ENCODE assay signal across 23 mouse cellular contexts in genomic region chrX:159155786-159156185, GRCm38 (mm10). TPM values are rescaled to one million over a fixed set of nuclear protein-coding genes. Genes with fewer than 3 reads are reported as not detected.
DNase-seq lines count a peak whose midpoint lies in the region; ATAC-seq and TF ChIP-seq lines count a peak whose summit lies in the region.
"Had no signal": no experiment of that assay in that cellular context is flagged by ENCODE, and none has a peak within 500 bp of the region (broad histone marks: within the 10 kb centered on the region; RNA-seq: fewer than 3 reads in every experiment).

No protein-coding gene starts in this region.

- TF ChIP-seq EP300 in stomach, postnatal 0 days (optimal IDR thresholded peaks at IDR 0.05) = no peak

- no peak overlapping the region for H3K9ac ChIP-seq in lung, embryonic 15.5 days
- no peak overlapping the region for H3K9ac ChIP-seq in stomach, postnatal 0 days (ENCODE audit: low read length)
- H3K9ac ChIP-seq: forebrain, postnatal 0 days; heart, embryonic 15.5 days; limb, embryonic 15.5 days; liver, embryonic 15.5 days had no signal

- TF ChIP-seq CTCF in lung, adult 2 months (IDR thresholded peaks at IDR 0.05; ENCODE audit: insufficient read depth, low read length) = no peak
- no peak for TF ChIP-seq CTCF in stomach, postnatal 0 days (IDR thresholded peaks at IDR 0.05; ENCODE audit: low read depth)
- no peak for TF ChIP-seq CTCF in cerebellum, adult 2 months (IDR thresholded peaks at IDR 0.05; ENCODE audit: borderline replicate concordance, insufficient read depth, low read depth, low read length)

- no peaks in the 10 kb centered on the region for H3K9me3 ChIP-seq in lung, embryonic 15.5 days
- H3K9me3 ChIP-seq in stomach, postnatal 0 days (ENCODE audit: control insufficient read depth, low read length) = no peaks in the 10 kb centered on the region
- H3K9me3 ChIP-seq: embryonic facial prominence, embryonic 10.5 days; forebrain, embryonic 10.5 days; heart, embryonic 15.5 days; limb, embryonic 15.5 days; liver, embryonic 15.5 days had no signal

- no peaks in the 10 kb centered on the region for H3K36me3 ChIP-seq in lung, embryonic 15.5 days
- H3K36me3 ChIP-seq in stomach, postnatal 0 days (ENCODE audit: control insufficient read depth, insufficient read depth, low read length) = no peaks in the 10 kb centered on the region
- H3K36me3 ChIP-seq: embryonic facial prominence, embryonic 10.5 days; forebrain, embryonic 10.5 days; heart, embryonic 15.5 days; limb, embryonic 15.5 days; liver, embryonic 15.5 days had no signal

- H3K4me1 ChIP-seq in lung, embryonic 15.5 days = no peaks in the 10 kb centered on the region
- H3K4me1 ChIP-seq in lung, adult 2 months (ENCODE audit: control insufficient read depth, insufficient read depth, low read length) = peaks cover 3% of the 10 kb centered on the region; the same call in 1 of the 2 replicates
- no peaks in the 10 kb centered on the region for H3K4me1 ChIP-seq in stomach, postnatal 0 days (replicated peaks; ENCODE audit: control insufficient read depth, insufficient read depth)
- no peaks in the 10 kb centered on the region for H3K4me1 ChIP-seq in cerebellum, adult 2 months (ENCODE audit: control insufficient read depth, insufficient read depth, low read length)
- H3K4me1 ChIP-seq: embryonic facial prominence, embryonic 10.5 days; forebrain, embryonic 10.5 days; heart, embryonic 15.5 days; limb, embryonic 15.5 days; liver, embryonic 15.5 days had no signal

- no peak for TF ChIP-seq POLR2A in lung, adult 2 months (IDR thresholded peaks at IDR 0.05; ENCODE audit: borderline replicate concordance, extremely low read depth, low read depth, low read length)
- TF ChIP-seq POLR2A in cerebellum, adult 2 months (IDR thresholded peaks at IDR 0.05; ENCODE audit: borderline replicate concordance, insufficient read depth, low read length) = no peak

- H3K4me3 ChIP-seq in lung, embryonic 15.5 days = no peak overlapping the region
- no peak overlapping the region for H3K4me3 ChIP-seq in lung, adult 2 months (replicated peaks; ENCODE audit: extremely low read depth, low read depth, low read length)
- H3K4me3 ChIP-seq in stomach, postnatal 0 days (ENCODE audit: low read depth, low read length) = no peak overlapping the region
- no peak overlapping the region for H3K4me3 ChIP-seq in cerebellum, adult 2 months (replicated peaks; ENCODE audit: insufficient read depth, low read depth, low read length)
- H3K4me3 ChIP-seq: embryonic facial prominence, embryonic 10.5 days; forebrain, embryonic 10.5 days; heart, embryonic 15.5 days; limb, embryonic 15.5 days; liver, embryonic 15.5 days had no signal

- no peak overlapping the region for H3K4me2 ChIP-seq in lung, embryonic 15.5 days
- H3K4me2 ChIP-seq in stomach, postnatal 0 days (replicated peaks; ENCODE audit: low read depth) = no peak overlapping the region
- H3K4me2 ChIP-seq: heart, embryonic 15.5 days; limb, embryonic 15.5 days; liver, embryonic 15.5 days had no signal

- H3K27me3 ChIP-seq in lung, embryonic 15.5 days = no peaks in the 10 kb centered on the region
- no peaks in the 10 kb centered on the region for H3K27me3 ChIP-seq in stomach, postnatal 0 days (ENCODE audit: control insufficient read depth, insufficient read depth, low read length)
- H3K27me3 ChIP-seq in cerebellum, adult 2 months (ENCODE audit: control insufficient read depth, insufficient read depth, low read length) = no peaks in the 10 kb centered on the region
- H3K27me3 ChIP-seq: heart, embryonic 15.5 days; limb, embryonic 15.5 days; liver, embryonic 15.5 days had no signal

- peak; percentile 39; the same call in 1 of the 2 replicates for ATAC-seq in lung, embryonic 15.5 days (ENCODE audit: borderline replicate concordance, extremely low read depth, low FRiP score, low TSS enrichment)
- ATAC-seq in stomach, postnatal 0 days (ENCODE audit: low FRiP score, low TSS enrichment) = peak; percentile 88
- ATAC-seq: forebrain, postnatal 0 days had no signal

- 49% methylated on average over 5 of the region's 5 CpGs for WGBS in lung, embryonic 15.5 days
- 36% methylated on average over 5 of the region's 5 CpGs for WGBS in lung, adult 2 months
- WGBS in stomach, postnatal 0 days = 58% methylated on average over 5 of the region's 5 CpGs
- 58% methylated on average over 5 of the region's 5 CpGs for WGBS in cerebellum, adult 2 months

- DNase-seq in lung, adult 2 months = no peak
- peak; percentile 23 for DNase-seq in brain, adult 2 months (ENCODE audit: low read depth, low spot score)
- peak; percentile 17 for DNase-seq in fibroblast of lung, adult 2 months (ENCODE audit: low read depth)
- DNase-seq in stomach, postnatal 0 days (ENCODE audit: low spot score) = no peak
- no peak for DNase-seq in cerebellum, postnatal 14 days
- DNase-seq in cerebellum, adult 2 months = no peak
- DNase-seq: adrenal gland, adult 2 months; cerebellum, adult 18-20 months; forebrain, postnatal 0 days; gastrocnemius, postnatal 36 days; kidney, adult 11 months; kidney, postnatal 10 days; left cerebral cortex, postnatal 4 days; midbrain, embryonic 14.5 days; right cerebral cortex, postnatal 25 days; spleen, adult 18-20 months; thymus, postnatal 14 days had no signal

- H3K27ac ChIP-seq in lung, embryonic 15.5 days = no peak overlapping the region
- H3K27ac ChIP-seq in stomach, postnatal 0 days (replicated peaks) = no peak overlapping the region
- no peak overlapping the region for H3K27ac ChIP-seq in cerebellum, adult 2 months (ENCODE audit: insufficient read depth, low read length)
- H3K27ac ChIP-seq: embryonic facial prominence, embryonic 10.5 days; forebrain, embryonic 10.5 days; heart, embryonic 15.5 days; limb, embryonic 15.5 days; liver, embryonic 15.5 days had no signal

RNA-seq across cellular contexts. Expression of gene Rps6ka3, which starts 54.3 kb away (rescaled TPM):
- 5.8 and 6.8 TPM in 2 replicates for polyA plus RNA-seq in lung, embryonic 15.5 days (2015; fragmentation: Nextera tagmentation; extraction: Ambion mirVana)
- 14.6 and 19.2 TPM in 2 replicates for polyA plus RNA-seq in lung, adult 2 months (2012; rRNA removed)
- 3.6 and 3.7 TPM in 2 replicates for polyA plus RNA-seq in stomach, postnatal 0 days (2015; fragmentation: Nextera tagmentation; extraction: Ambion mirVana)
- polyA plus RNA-seq in cerebellum, adult 2 months (2012; rRNA removed) = 20.6 and 24.3 TPM in 2 replicates

Comparison
In these comparisons a context has a peak if more than half of its experiments do, and no peak if none do; other contexts are left out.
1. DNase-seq: peak in brain, adult 2 months (single experiment) and fibroblast of lung, adult 2 months (single experiment); none in lung, adult 2 months (single experiment), stomach, postnatal 0 days (single experiment), cerebellum, postnatal 14 days (0 of 2) and cerebellum, adult 2 months (0 of 2).